ENCODE assay signal across 28 mouse cellular contexts in the genomic region with DNA sequence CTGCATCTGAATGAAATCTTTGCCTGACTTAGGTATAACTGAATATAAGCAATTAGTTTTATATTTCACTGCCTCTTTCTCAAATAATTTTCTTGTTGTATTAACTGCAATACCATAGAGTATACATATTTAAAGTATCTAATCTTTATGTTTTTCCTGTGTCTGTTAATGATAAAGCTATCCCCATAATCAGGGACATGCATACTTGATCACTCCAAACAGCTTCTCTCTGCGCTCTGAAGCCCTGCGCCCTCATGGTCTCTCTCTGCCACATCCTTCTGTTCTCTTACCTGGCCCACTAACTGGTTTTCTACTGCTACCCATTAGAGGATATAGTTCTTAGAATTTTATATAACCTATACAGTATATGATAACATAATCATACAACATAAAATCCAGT. TPM values are rescaled to one million over a fixed set of nuclear protein-coding genes. Genes with fewer than 3 reads are reported as not detected.
DNase-seq lines count a peak whose midpoint lies in the region; ATAC-seq and TF ChIP-seq lines count a peak whose summit lies in the region.
"Had no signal": no experiment of that assay in that cellular context is flagged by ENCODE, and none has a peak within 500 bp of the region (broad histone marks: within the 10 kb centered on the region; RNA-seq: fewer than 3 reads in every experiment).

No protein-coding gene starts in this region.

- no peak for DNase-seq in MEL (ENCODE audit: low read depth, low spot score)
- DNase-seq in liver, embryonic 14.5 days (ENCODE audit: low read depth in 3 of 3, low spot score in 3 of 3), result peak in 1 of 3 experiments; percentile 5
- DNase-seq in liver, postnatal 0 days, result no peak
- DNase-seq in frontal cortex, postnatal 25 days (ENCODE audit: low spot score in 2 of 2), result no peak
- no peak for DNase-seq in right cerebral cortex, postnatal 10 days (ENCODE audit: low spot score in 2 of 2)
- no peak for DNase-seq in forebrain, postnatal 0 days
- DNase-seq: adrenal gland, adult 8-10 months; adrenal gland, postnatal 25 days; cerebellum, adult 11-12 months; cerebellum, adult 8-10 months; cerebellum, postnatal 10 days; cerebellum, postnatal 36 days; embryo, embryonic 11 days; gastrocnemius, adult 2 months; gastrocnemius, postnatal 14 days; heart, adult 18-20 months had no signal

- H3K4me3 ChIP-seq in MEL (ENCODE audit: control insufficient read depth in 1 of 2, insufficient read depth in 1 of 2, low read depth in 2 of 2, low read length in 2 of 2), result no peak overlapping the region
- no peak overlapping the region for H3K4me3 ChIP-seq in liver, embryonic 14.5 days (ENCODE audit: insufficient read depth in 1 of 2, low read depth in 2 of 2, low read length in 2 of 2)
- no peak overlapping the region for H3K4me3 ChIP-seq in liver, postnatal 0 days (ENCODE audit: low read depth, low read length)
- no peak overlapping the region for H3K4me3 ChIP-seq in forebrain, postnatal 0 days (ENCODE audit: low read depth, low read length)
- H3K4me3 ChIP-seq in forebrain, embryonic 16.5 days (replicated peaks; ENCODE audit: low read length), result no peak overlapping the region
- H3K4me3 ChIP-seq: embryonic facial prominence, embryonic 10.5 days; embryonic facial prominence, embryonic 13.5 days; erythroblast, embryonic 14.5 days; forebrain, embryonic 10.5 days; forebrain, embryonic 13.5 days; gastrocnemius, adult 2 months; heart, embryonic 13.5 days; hindbrain, embryonic 12.5 days; hindbrain, embryonic 15.5 days had no signal

- WGBS in liver, embryonic 14.5 days (ENCODE audit: insufficient replicate concordance), result 34% methylated on average over 2 of the region's 2 CpGs
- 57% methylated on average over 2 of the region's 2 CpGs for WGBS in liver, postnatal 0 days (ENCODE audit: insufficient replicate concordance)
- WGBS in forebrain, postnatal 0 days, result 97% methylated on average over 2 of the region's 2 CpGs
- 94% methylated on average over 2 of the region's 2 CpGs for WGBS in forebrain, embryonic 16.5 days

- peaks cover 0 to 13% of the 10 kb centered on the region in 2 experiments; a peak in 3 of 4 replicates for H3K4me1 ChIP-seq in MEL (ENCODE audit: control insufficient read depth in 1 of 2, insufficient read depth in 2 of 2, low read length in 2 of 2)
- H3K4me1 ChIP-seq in liver, embryonic 14.5 days (replicated peaks; ENCODE audit: control insufficient read depth in 2 of 2, insufficient read depth in 2 of 2, low read length in 1 of 2), result peaks cover 0 to 12% of the 10 kb centered on the region in 2 experiments; a peak in 3 of 4 replicates
- peaks cover 4% of the 10 kb centered on the region; the same call in 1 of the 2 replicates for H3K4me1 ChIP-seq in liver, postnatal 0 days (ENCODE audit: insufficient read depth)
- no peaks in the 10 kb centered on the region for H3K4me1 ChIP-seq in forebrain, postnatal 0 days (ENCODE audit: insufficient read depth)
- H3K4me1 ChIP-seq in forebrain, embryonic 16.5 days (replicated peaks; ENCODE audit: control insufficient read depth, insufficient read depth, low read length), result no peaks in the 10 kb centered on the region
- H3K4me1 ChIP-seq: embryonic facial prominence, embryonic 10.5 days; embryonic facial prominence, embryonic 13.5 days; forebrain, embryonic 10.5 days; forebrain, embryonic 13.5 days; heart, embryonic 13.5 days; hindbrain, embryonic 12.5 days; hindbrain, embryonic 15.5 days had no signal

- no peaks in the 10 kb centered on the region for H3K27me3 ChIP-seq in MEL (ENCODE audit: control insufficient read depth in 1 of 2, insufficient read depth in 2 of 2, low read length in 2 of 2)
- H3K27me3 ChIP-seq in liver, embryonic 14.5 days (ENCODE audit: control insufficient read depth, insufficient read depth, low read length), result no peaks in the 10 kb centered on the region
- no peaks in the 10 kb centered on the region for H3K27me3 ChIP-seq in liver, postnatal 0 days (ENCODE audit: insufficient read depth, low read length)
- no peaks in the 10 kb centered on the region for H3K27me3 ChIP-seq in forebrain, postnatal 0 days (ENCODE audit: insufficient read depth, low read length)
- H3K27me3 ChIP-seq in forebrain, embryonic 16.5 days (replicated peaks; ENCODE audit: control insufficient read depth, insufficient read depth, low read length), result no peaks in the 10 kb centered on the region
- H3K27me3 ChIP-seq: embryonic facial prominence, embryonic 13.5 days; forebrain, embryonic 13.5 days; heart, embryonic 13.5 days; hindbrain, embryonic 12.5 days; hindbrain, embryonic 15.5 days had no signal

- peaks cover 0 to 2% of the 10 kb centered on the region in 2 experiments; a peak in 1 of 4 replicates for H3K36me3 ChIP-seq in MEL (ENCODE audit: control insufficient read depth in 1 of 2, insufficient read depth in 2 of 2, low read length in 2 of 2)
- H3K36me3 ChIP-seq in liver, embryonic 14.5 days (replicated peaks; ENCODE audit: control insufficient read depth, insufficient read depth, low read depth), result no peaks in the 10 kb centered on the region
- H3K36me3 ChIP-seq in liver, postnatal 0 days (replicated peaks; ENCODE audit: insufficient read depth, low read length), result no peaks in the 10 kb centered on the region; the same call in 1 of the 2 replicates
- H3K36me3 ChIP-seq in forebrain, postnatal 0 days (ENCODE audit: insufficient read depth), result no peaks in the 10 kb centered on the region; the same call in 1 of the 2 replicates
- no peaks in the 10 kb centered on the region for H3K36me3 ChIP-seq in forebrain, embryonic 16.5 days (ENCODE audit: control insufficient read depth, insufficient read depth)
- H3K36me3 ChIP-seq: embryonic facial prominence, embryonic 10.5 days; forebrain, embryonic 10.5 days; hindbrain, embryonic 12.5 days; hindbrain, embryonic 15.5 days had no signal

- no peaks in the 10 kb centered on the region for H3K79me2 ChIP-seq in MEL (ENCODE audit: control insufficient read depth, insufficient read depth, low read length, poor library complexity)

- no peak overlapping the region for H3K4me2 ChIP-seq in liver, embryonic 14.5 days (ENCODE audit: low read depth)
- H3K4me2 ChIP-seq in liver, postnatal 0 days (ENCODE audit: low read depth, low read length), result no peak overlapping the region
- no peak overlapping the region for H3K4me2 ChIP-seq in forebrain, postnatal 0 days (ENCODE audit: low read depth)
- H3K4me2 ChIP-seq in forebrain, embryonic 16.5 days (ENCODE audit: low read length), result no peak overlapping the region
- H3K4me2 ChIP-seq: embryonic facial prominence, embryonic 13.5 days; forebrain, embryonic 13.5 days; heart, embryonic 13.5 days; hindbrain, embryonic 12.5 days; hindbrain, embryonic 15.5 days had no signal

- no peak for TF ChIP-seq CTCF in MEL (IDR thresholded peaks at IDR 0.05 in 2 of 3, conservative IDR thresholded peaks at IDR 0.05 in 1 of 3; ENCODE audit: control insufficient read depth in 1 of 3, insufficient read depth in 1 of 3, low read depth in 2 of 3, low read length in 3 of 3, poor library complexity in 1 of 3, severe bottlenecking in 1 of 3)
- TF ChIP-seq CTCF in liver, embryonic 14.5 days (IDR thresholded peaks at IDR 0.05; ENCODE audit: low read depth), result no peak
- TF ChIP-seq CTCF in liver, postnatal 0 days (IDR thresholded peaks at IDR 0.05; ENCODE audit: low read depth), result no peak
- TF ChIP-seq CTCF in forebrain, postnatal 0 days (IDR thresholded peaks at IDR 0.05; ENCODE audit: low read depth), result no peak

- peak in 1 of 2 experiments; percentile 54; a peak in 1 of 4 replicates for TF ChIP-seq EP300 in MEL (IDR thresholded peaks at IDR 0.05; ENCODE audit: low read depth in 1 of 2, low read length in 2 of 2)
- TF ChIP-seq EP300 in liver, embryonic 14.5 days (IDR thresholded peaks at IDR 0.05; ENCODE audit: low read depth), result peak; percentile 60; the same call in 1 of the 2 replicates
- TF ChIP-seq EP300 in liver, postnatal 0 days (IDR thresholded peaks at IDR 0.05; ENCODE audit: low read depth), result peak; percentile 32; the same call in 1 of the 2 replicates

- no peak overlapping the region for H3K27ac ChIP-seq in MEL (ENCODE audit: control insufficient read depth, low read depth, low read length)
- H3K27ac ChIP-seq in liver, embryonic 14.5 days, result no peak overlapping the region
- no peak overlapping the region for H3K27ac ChIP-seq in liver, postnatal 0 days (ENCODE audit: low read depth)
- no peak overlapping the region for H3K27ac ChIP-seq in forebrain, postnatal 0 days (ENCODE audit: low read depth, low read length)
- no peak overlapping the region for H3K27ac ChIP-seq in forebrain, embryonic 16.5 days (ENCODE audit: low read length)
- H3K27ac ChIP-seq: embryonic facial prominence, embryonic 10.5 days; embryonic facial prominence, embryonic 13.5 days; forebrain, embryonic 10.5 days; forebrain, embryonic 13.5 days; gastrocnemius, adult 2 months; heart, embryonic 13.5 days; hindbrain, embryonic 12.5 days; hindbrain, embryonic 15.5 days had no signal

- H3K9me3 ChIP-seq in MEL (replicated peaks; ENCODE audit: insufficient read depth, low read length), result no peaks in the 10 kb centered on the region
- no peaks in the 10 kb centered on the region for H3K9me3 ChIP-seq in liver, embryonic 14.5 days (ENCODE audit: control insufficient read depth, low read length)
- H3K9me3 ChIP-seq in liver, postnatal 0 days (ENCODE audit: low read length), result no peaks in the 10 kb centered on the region
- H3K9me3 ChIP-seq in forebrain, postnatal 0 days (ENCODE audit: low read length), result no peaks in the 10 kb centered on the region
- no peaks in the 10 kb centered on the region for H3K9me3 ChIP-seq in forebrain, embryonic 16.5 days (ENCODE audit: control insufficient read depth, low read length)
- H3K9me3 ChIP-seq: embryonic facial prominence, embryonic 10.5 days; embryonic facial prominence, embryonic 13.5 days; forebrain, embryonic 10.5 days; forebrain, embryonic 13.5 days; heart, embryonic 13.5 days; hindbrain, embryonic 12.5 days; hindbrain, embryonic 15.5 days had no signal

- no peak for TF ChIP-seq POLR2A in MEL (IDR thresholded peaks at IDR 0.05; ENCODE audit: control insufficient read depth in 1 of 2, insufficient read depth in 1 of 2, low read depth in 1 of 2, low read length in 2 of 2, poor library complexity in 1 of 2)

- H3K9ac ChIP-seq in MEL (ENCODE audit: control insufficient read depth, low read depth, low read length, poor library complexity, severe bottlenecking), result no peak overlapping the region
- no peak overlapping the region for H3K9ac ChIP-seq in liver, embryonic 14.5 days (replicated peaks)
- H3K9ac ChIP-seq in liver, postnatal 0 days (replicated peaks), result no peak overlapping the region
- H3K9ac ChIP-seq in forebrain, postnatal 0 days, result no peak overlapping the region
- no peak overlapping the region for H3K9ac ChIP-seq in forebrain, embryonic 16.5 days (replicated peaks; ENCODE audit: low read depth, low read length)
- H3K9ac ChIP-seq: embryonic facial prominence, embryonic 13.5 days; forebrain, embryonic 13.5 days; heart, embryonic 13.5 days; hindbrain, embryonic 12.5 days; hindbrain, embryonic 15.5 days had no signal

- no peak for TF ChIP-seq RAD21 in MEL (IDR thresholded peaks at IDR 0.05; ENCODE audit: low read depth, low read length)

- peak; percentile 55 for ATAC-seq in erythroid progenitor cell, adult 5-6 weeks (replicated peaks; ENCODE audit: low FRiP score, poor library complexity, severe bottlenecking)
- peak; percentile 65; the same call in 1 of the 2 replicates for ATAC-seq in liver, embryonic 14.5 days (ENCODE audit: insufficient read depth)
- ATAC-seq in liver, postnatal 0 days, result no peak
- ATAC-seq in forebrain, postnatal 0 days, result no peak
- ATAC-seq in forebrain, embryonic 16.5 days, result no peak
- ATAC-seq: activated CD4-positive, CD25-positive, alpha-beta regulatory T cell, adult 4 months; CD4-positive, CD25-positive, alpha-beta regulatory T cell, adult 4 months; forebrain, embryonic 13.5 days had no signal

RNA-seq across cellular contexts. Expression of a gene that starts 24.8 kb away (rescaled TPM):
- total RNA-seq in MEL (2012; rRNA removed), result 10.4 and 10.5 TPM in 2 replicates
- polyA plus RNA-seq in MEL (2012; ENCODE audit: insufficient read depth in 1 of 2, insufficient read length in 2 of 2, low read depth in 1 of 2, low replicate concordance in 2 of 2, missing spikeins in 1 of 2), result 10 to 100 TPM; 10.4 to 55.1 TPM
- total RNA-seq in erythroid progenitor cell, adult 5-6 weeks (2015; ENCODE audit: low replicate concordance), result 24.9 and 25.2 TPM in 2 replicates
- total RNA-seq in erythroid progenitor cell, adult 5-6 weeks (2017; ENCODE audit: low replicate concordance), result 10.9 and 32.7 TPM in 2 replicates
- polyA plus RNA-seq in liver, embryonic 14.5 days (2012; rRNA removed), result 4.6 and 6.4 TPM in 2 replicates
- 15.3 and 18.9 TPM in 2 replicates for polyA plus RNA-seq in liver, embryonic 14.5 days (2014; fragmentation: Nextera tagmentation; extraction: Ambion mirVana)
- polyA plus RNA-seq in liver, postnatal 0 days (2015; fragmentation: Nextera tagmentation; extraction: Ambion mirVana), result 11.2 and 13.0 TPM in 2 replicates
- total RNA-seq in forebrain, postnatal 0 days (2014; rRNA removed), result 15.6 and 29.8 TPM in 2 replicates
- polyA plus RNA-seq in forebrain, postnatal 0 days (2015; fragmentation: Nextera tagmentation; extraction: Ambion mirVana), result 14.9 and 22.5 TPM in 2 replicates
- 19.6 and 21.2 TPM in 2 replicates for polyA plus RNA-seq in forebrain, embryonic 16.5 days (2015; fragmentation: Nextera tagmentation; extraction: Ambion mirVana)

Comparison
In these comparisons a context has a peak if more than half of its experiments do, and no peak if none do; other contexts are left out.
1. ATAC-seq: peak in erythroid progenitor cell, adult 5-6 weeks (single experiment) and liver, embryonic 14.5 days (single experiment); none in liver, postnatal 0 days (single experiment), forebrain, postnatal 0 days (single experiment) and forebrain, embryonic 16.5 days (single experiment).